Mouse (Mus musculus) embryo, embryonic 11 days (tissue): ENCODE results near the gene Olfr819.
"Not testable (repeated sequence)": the region's sequence is repeated elsewhere in the genome, so short reads cannot be mapped to it uniquely, and the experiment has no call there.

ENCODE experiments used
- DNase-seq: peaks from one replicate; pipeline ENCODE4 v3.0.0-alpha.2; 2015

Gene Olfr819

GRCm38 (mm10) chr10:129967166-129967565, at the start of gene Olfr819:
TSS of gene Olfr819 (minus strand) at chr10:129967266.
- DNase-seq = not testable (repeated sequence)

DNA sequence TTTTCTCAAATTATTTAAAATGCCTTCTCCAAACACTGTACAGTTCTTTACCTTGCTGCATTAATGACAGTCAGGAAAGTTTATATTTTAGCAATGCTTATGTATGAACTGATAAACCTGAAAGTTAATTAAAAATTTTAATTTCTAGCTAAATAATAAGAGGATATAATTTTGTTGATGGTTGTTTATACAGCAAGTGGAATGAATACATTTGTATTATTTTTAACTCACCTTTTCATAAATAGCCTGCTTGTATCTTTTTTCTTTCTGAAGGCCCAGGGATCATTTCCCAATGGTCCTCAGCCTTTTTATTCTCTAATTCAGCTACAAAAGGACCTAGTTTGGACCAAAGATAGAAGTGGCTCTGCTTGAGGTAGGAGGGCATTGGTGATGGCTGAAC, 45.3 kb upstream of the Olfr819 start, which contains the start of gene Olfr820:
TSS of gene Olfr820 (plus strand) at position 301 of the 400 bp plus-strand sequence.
- no peak for DNase-seq

DNA sequence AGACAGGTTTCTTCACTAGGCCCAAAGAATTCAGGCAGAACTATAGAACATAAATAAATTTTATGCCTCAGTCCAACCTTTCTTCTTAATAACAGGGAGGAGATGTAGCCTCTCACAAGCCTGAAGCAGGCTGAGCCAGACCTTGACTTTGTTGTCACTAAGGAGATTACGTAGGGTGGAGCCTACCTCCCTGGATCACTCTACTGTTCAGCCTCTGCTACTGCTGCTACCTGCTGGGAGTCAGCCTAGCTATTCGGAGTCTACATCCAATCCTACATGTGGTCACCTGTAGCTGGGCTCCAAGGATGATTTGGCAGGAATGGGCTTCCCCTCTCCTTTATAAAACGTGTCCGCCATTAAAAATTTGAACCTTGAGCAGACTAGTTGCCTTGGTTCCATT, 38.3 kb upstream of the Olfr819 start:
- DNase-seq = not testable (repeated sequence)

GRCm38 (mm10) chr10:130004104-130004503, 37.0 kb upstream of the Olfr819 start:
- DNase-seq = not testable (repeated sequence)

DNA sequence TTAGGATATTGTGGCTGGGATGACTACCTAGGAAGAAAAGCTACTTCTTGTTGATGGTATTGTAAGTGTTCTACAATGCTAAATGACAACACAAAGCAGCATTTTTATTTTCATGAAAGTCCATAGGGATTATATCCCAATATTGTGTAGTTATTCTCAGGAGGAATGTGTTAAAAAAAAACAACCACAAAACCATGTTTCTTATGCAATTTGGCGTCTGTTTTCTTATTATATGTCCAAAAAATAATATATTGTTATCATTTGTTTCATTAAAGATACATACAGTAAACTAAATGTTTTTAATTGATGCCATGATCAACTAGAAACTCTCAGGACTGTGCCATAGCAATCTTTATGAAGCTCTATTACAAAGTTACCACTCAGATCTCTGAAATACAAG, 17.9 kb upstream of the Olfr819 start, which contains the start of gene Gm10310:
TSS of gene Gm10310 (minus strand) at position 101 of the 400 bp plus-strand sequence.
- DNase-seq = not testable (repeated sequence)

DNA sequence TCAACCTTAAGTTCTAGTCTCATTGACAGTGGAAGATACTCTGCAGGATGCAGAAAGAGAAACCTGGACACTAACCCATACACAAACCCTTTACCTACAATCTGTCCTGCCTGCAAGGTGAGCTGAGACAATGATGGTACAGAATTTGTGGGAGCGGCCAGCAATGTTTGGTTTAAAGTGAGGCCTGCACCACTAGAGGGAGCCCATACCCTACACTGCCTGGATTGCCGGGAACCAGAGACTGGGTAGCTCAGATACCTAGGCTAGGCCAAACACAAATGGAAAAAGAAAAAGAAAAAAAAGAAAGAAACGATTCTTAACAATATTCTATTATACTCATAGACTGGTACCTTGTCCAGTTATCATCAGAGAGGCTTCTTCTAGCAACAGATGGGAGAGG, 14.8 kb upstream of the Olfr819 start:
- not testable (repeated sequence) for DNase-seq

DNA sequence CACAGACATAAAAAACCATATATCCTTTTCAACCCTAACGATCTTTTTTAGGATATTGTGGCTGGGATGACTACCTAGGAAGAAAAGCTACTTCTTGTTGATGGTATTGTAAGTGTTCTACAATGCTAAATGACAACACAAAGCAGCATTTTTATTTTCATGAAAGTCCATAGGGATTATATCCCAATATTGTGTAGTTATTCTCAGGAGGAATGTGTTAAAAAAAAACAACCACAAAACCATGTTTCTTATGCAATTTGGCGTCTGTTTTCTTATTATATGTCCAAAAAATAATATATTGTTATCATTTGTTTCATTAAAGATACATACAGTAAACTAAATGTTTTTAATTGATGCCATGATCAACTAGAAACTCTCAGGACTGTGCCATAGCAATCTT, 9.0 kb upstream of the Olfr819 start, which contains the start of gene Olfr247:
TSS of gene Olfr247 (minus strand) at position 101 of the 400 bp plus-strand sequence.
- not testable (repeated sequence) for DNase-seq

DNA sequence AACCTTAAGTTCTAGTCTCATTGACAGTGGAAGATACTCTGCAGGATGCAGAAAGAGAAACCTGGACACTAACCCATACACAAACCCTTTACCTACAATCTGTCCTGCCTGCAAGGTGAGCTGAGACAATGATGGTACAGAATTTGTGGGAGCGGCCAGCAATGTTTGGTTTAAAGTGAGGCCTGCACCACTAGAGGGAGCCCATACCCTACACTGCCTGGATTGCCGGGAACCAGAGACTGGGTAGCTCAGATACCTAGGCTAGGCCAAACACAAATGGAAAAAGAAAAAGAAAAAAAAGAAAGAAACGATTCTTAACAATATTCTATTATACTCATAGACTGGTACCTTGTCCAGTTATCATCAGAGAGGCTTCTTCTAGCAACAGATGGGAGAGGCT, 5.9 kb upstream of the Olfr819 start:
- DNase-seq = not testable (repeated sequence)

- DNase-seq = not testable (repeated sequence)
These were observed 834 bp downstream of the Olfr819 start for GRCm38 (mm10) chr10:129966232-129966631.

GRCm38 (mm10) chr10:129949000-129949399, 18.1 kb downstream of the Olfr819 start, which contains the start of gene Olfr818:
TSS of gene Olfr818 (minus strand) at chr10:129949100.
- DNase-seq = no peak

DNA sequence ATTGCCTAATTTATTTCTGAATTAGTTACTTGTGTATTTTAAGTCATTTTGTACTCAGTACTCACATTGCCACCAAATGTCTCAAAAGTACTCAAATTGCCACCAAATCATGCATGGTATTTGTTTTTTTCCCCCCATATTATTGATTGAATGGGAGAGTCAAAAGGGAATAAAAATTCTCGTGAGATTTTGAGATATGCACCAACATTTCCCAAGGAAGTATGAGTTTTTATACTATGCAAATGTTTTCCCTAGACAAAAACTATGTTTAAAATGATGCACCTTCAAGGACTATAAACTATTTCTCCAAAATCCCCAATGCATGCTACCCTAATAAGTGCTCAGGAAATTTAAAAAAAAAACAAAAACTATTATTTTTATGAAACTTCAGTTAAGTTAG, 51.6 kb downstream of the Olfr819 start, which contains the start of gene Olfr816:
TSS of gene Olfr816 (minus strand) at position 101 of the 400 bp plus-strand sequence.
- DNase-seq = no peak
